Mouse (Mus musculus): ENCODE data around the gene Slc22a17. TPM values are rescaled to one million over a fixed set of nuclear protein-coding genes. Genes with fewer than 3 reads are reported as not detected.

The Slc22a17 gene
- polyA plus RNA-seq, 1 experiment from 2014 or later: 34.1 TPM

- Histone ChIP-seq H3K4me1 (peaks cover 5% of the 10 kb centered on the region; the same call in 1 of the 2 replicates), H3K4me3 (no peak overlapping the region), H3K36me3 (no peaks in the 10 kb centered on the region), H3K9ac (no peak overlapping the region), H3K9me3 (no peaks in the 10 kb centered on the region), H3K27ac (no peak overlapping the region), H3K4me2 (no peak overlapping the region), H3K27me3 (0 out of 2 replicates have a peak, but pooled peaks cover 7% of the 10 kb centered on the region)
- no peak for ATAC-seq (ENCODE audit: borderline replicate concordance, extremely low read depth, low FRiP score, low TSS enrichment)
- WGBS: 74% methylated on average over 15 of the region's 15 CpGs
Measured at GRCm38 (mm10) chr14:54938431-54939219, 25.7 kb upstream of the Slc22a17 start.

GRCm38 (mm10) chr14:54937361-54938182, 24.6 kb upstream of the Slc22a17 start:
- 87% methylated on average over 16 of the region's 16 CpGs for WGBS
- Histone ChIP-seq H3K36me3 (no peaks in the 10 kb centered on the region), H3K4me3 (no peak overlapping the region), H3K4me1 (peaks cover 9% of the 10 kb centered on the region; the same call in 1 of the 2 replicates), H3K9ac (no peak overlapping the region), H3K27me3 (0 out of 2 replicates have a peak, but pooled peaks cover 7% of the 10 kb centered on the region), H3K9me3 (no peaks in the 10 kb centered on the region), H3K4me2 (no peak overlapping the region), H3K27ac (no peak overlapping the region)
- no peak for ATAC-seq (ENCODE audit: borderline replicate concordance, extremely low read depth, low FRiP score, low TSS enrichment)

GRCm38 (mm10) chr14:54936831-54937160, 23.9 kb upstream of the Slc22a17 start:
- WGBS: 44% methylated on average over 6 of the region's 6 CpGs
- no peak overlapping the region for H3K4me2 ChIP-seq
- H3K9ac ChIP-seq: no peak overlapping the region
- H3K4me3 ChIP-seq: no peak overlapping the region
- H3K36me3 ChIP-seq: no peaks in the 10 kb centered on the region
- no peaks in the 10 kb centered on the region for H3K9me3 ChIP-seq
- H3K27me3 ChIP-seq: 0 out of 2 replicates have a peak, but pooled peaks cover 7% of the 10 kb centered on the region
- ATAC-seq (ENCODE audit: borderline replicate concordance, extremely low read depth, low FRiP score, low TSS enrichment): no peak
- peaks cover 9% of the 10 kb centered on the region; the same call in 1 of the 2 replicates for H3K4me1 ChIP-seq
- no peak overlapping the region for H3K27ac ChIP-seq

- Histone ChIP-seq H3K4me3 (no peak within 1 kb of the TSS), H3K4me2 (no peak within 1 kb of the TSS), H3K4me1 (peaks cover 9% of the 10 kb centered on the region; the same call in 1 of the 2 replicates), H3K36me3 (no peaks in the 10 kb centered on the region), H3K27me3 (0 out of 2 replicates have a peak, but pooled peaks cover 4% of the 10 kb centered on the region), H3K27ac (no peak within 1 kb of the TSS), H3K9ac (no peak within 1 kb of the TSS), H3K9me3 (no peaks in the 10 kb centered on the region)
- no peak for ATAC-seq (ENCODE audit: borderline replicate concordance, extremely low read depth, low FRiP score, low TSS enrichment)
- 32% methylated on average over 8 of the region's 8 CpGs for WGBS
Measured at GRCm38 (mm10) chr14:54935904-54936830, 23.2 kb upstream of the Slc22a17 start, which contains the start of gene Cmtm5. TSS of gene Cmtm5 (plus strand) at chr14:54936261.

- Histone ChIP-seq H3K4me3 (no peak within 1 kb of the TSS), H3K27me3 (0 out of 2 replicates have a peak, but pooled peaks cover 7% of the 10 kb centered on the region), H3K4me1 (0 out of 2 replicates have a peak, but pooled peaks cover 5% of the 10 kb centered on the region), H3K9ac (no peak within 1 kb of the TSS), H3K27ac (no peak within 1 kb of the TSS), H3K36me3 (no peaks in the 10 kb centered on the region), H3K9me3 (no peaks in the 10 kb centered on the region), H3K4me2 (no peak within 1 kb of the TSS)
- ATAC-seq (ENCODE audit: borderline replicate concordance, extremely low read depth, low FRiP score, low TSS enrichment): 0 out of 2 replicates have a peak, but pooled peaks have one; percentile 36
- 22% methylated on average over 6 of the region's 6 CpGs for WGBS
Measured at GRCm38 (mm10) chr14:54932645-54933150, 19.8 kb upstream of the Slc22a17 start, which contains the start of gene Il25. TSS of gene Il25 (plus strand) at chr14:54932695.

GRCm38 (mm10) chr14:54930431-54930830, 17.5 kb upstream of the Slc22a17 start:
- peaks cover 22% of the 10 kb centered on the region for H3K4me1 ChIP-seq
- no peak for ATAC-seq (ENCODE audit: borderline replicate concordance, extremely low read depth, low FRiP score, low TSS enrichment)
- WGBS: 28% methylated on average over 2 of the region's 2 CpGs
- H3K9me3 ChIP-seq: no peaks in the 10 kb centered on the region
- H3K36me3 ChIP-seq: no peaks in the 10 kb centered on the region
- no peak overlapping the region for H3K4me2 ChIP-seq
- 0 out of 2 replicates have a peak, but pooled peaks cover 12% of the 10 kb centered on the region for H3K27me3 ChIP-seq
- H3K27ac ChIP-seq: no peak overlapping the region
- no peak overlapping the region for H3K9ac ChIP-seq
- H3K4me3 ChIP-seq: no peak overlapping the region

- ATAC-seq (ENCODE audit: borderline replicate concordance, extremely low read depth, low FRiP score, low TSS enrichment): no peak
- 57% methylated on average over 5 of the region's 5 CpGs for WGBS
- no peaks in the 10 kb centered on the region for H3K36me3 ChIP-seq
- no peak overlapping the region for H3K4me3 ChIP-seq
- no peak overlapping the region for H3K27ac ChIP-seq
- no peak overlapping the region for H3K4me2 ChIP-seq
- H3K27me3 ChIP-seq: 0 out of 2 replicates have a peak, but pooled peaks cover 8% of the 10 kb centered on the region
- H3K4me1 ChIP-seq: peaks cover 28% of the 10 kb centered on the region
- H3K9me3 ChIP-seq: no peaks in the 10 kb centered on the region
- H3K9ac ChIP-seq: no peak overlapping the region
Measured at GRCm38 (mm10) chr14:54929801-54930200, 16.9 kb upstream of the Slc22a17 start.

GRCm38 (mm10) chr14:54927296-54927695, 14.4 kb upstream of the Slc22a17 start:
- Histone ChIP-seq H3K9ac (peak overlapping the region; percentile 68), H3K4me3 (peak overlapping the region; percentile 51), H3K36me3 (no peaks in the 10 kb centered on the region), H3K4me1 (peaks cover 36% of the 10 kb centered on the region), H3K27me3 (0 out of 2 replicates have a peak, but pooled peaks cover 8% of the 10 kb centered on the region), H3K9me3 (no peaks in the 10 kb centered on the region), H3K4me2 (peak overlapping the region; percentile 79), H3K27ac (peak overlapping the region; percentile 98)
- WGBS: 25% methylated on average over 7 of the region's 7 CpGs
- ATAC-seq (ENCODE audit: borderline replicate concordance, extremely low read depth, low FRiP score, low TSS enrichment): no peak

GRCm38 (mm10) chr14:54926401-54927158, 13.6 kb upstream of the Slc22a17 start:
- Histone ChIP-seq H3K4me2 (peak overlapping the region; percentile 79), H3K9me3 (no peaks in the 10 kb centered on the region), H3K9ac (peak overlapping the region; percentile 68), H3K4me3 (peak overlapping the region; percentile 51), H3K4me1 (peaks cover 36% of the 10 kb centered on the region), H3K36me3 (no peaks in the 10 kb centered on the region), H3K27me3 (0 out of 2 replicates have a peak, but pooled peaks cover 8% of the 10 kb centered on the region), H3K27ac (peak overlapping the region; percentile 98)
- under 1% methylated on average over 39 of the region's 58 CpGs for WGBS
- ATAC-seq (ENCODE audit: borderline replicate concordance, extremely low read depth, low FRiP score, low TSS enrichment): peak; percentile 81
